Mouse (Mus musculus) embryonic fibroblast, embryonic 13.5 days (primary cell): ENCODE measurements around the gene Nceh1.

Source experiments
- CTCF ChIP-seq: IDR thresholded peaks from 2 replicates; pipeline ENCODE4 v1.5.1; 2011; ENCODE audit warnings: mild to moderate bottlenecking, control low read depth, low read length, moderate library complexity, borderline replicate concordance; ENCODE audit not compliant: insufficient read depth
- POLR2A ChIP-seq: IDR thresholded peaks from 2 replicates; pipeline ENCODE4 v1.6.1; 2011; ENCODE audit warnings: low read depth, mild to moderate bottlenecking, control low read depth, low read length, moderate library complexity

DNA sequence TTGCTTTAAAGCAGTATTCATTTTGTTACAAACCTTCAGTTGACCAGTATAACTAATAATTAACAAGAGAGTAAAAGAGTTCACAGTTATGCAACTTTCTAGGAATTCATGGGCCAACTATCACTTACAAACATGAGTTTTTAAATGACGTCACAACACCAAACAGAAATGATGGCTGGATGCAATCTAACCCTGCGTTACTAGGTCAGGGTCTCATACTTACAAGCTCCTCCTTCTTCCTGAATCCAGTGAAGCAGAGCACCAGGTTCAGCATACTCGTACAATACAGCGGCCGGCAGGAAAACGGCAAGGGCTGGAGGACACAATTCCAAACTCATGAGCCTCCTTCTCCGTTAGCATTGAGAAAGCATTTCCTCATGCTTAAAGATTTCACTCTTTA, 37.0 kb upstream of the Nceh1 start:
- TF ChIP-seq POLR2A (no peak), CTCF (no peak)
